Mouse (Mus musculus): ENCODE measurements around the gene Gtf2h2.
"Not testable (repeated sequence)": the region's sequence is repeated elsewhere in the genome, so short reads cannot be mapped to it uniquely, and the experiment has no call there.

GRCm38 (mm10) chr13:100452415-100453127 lies 39.8 kb downstream of the Gtf2h2 start, which contains the start of gene Naip1:
- TF ChIP-seq CTCF, EP300 (IDR thresholded peaks at IDR 0.05; ENCODE audit: low read depth): not testable (repeated sequence)
